Mouse (Mus musculus) large intestine, adult 2 months (tissue): ENCODE data around the gene Ap4m1. TPM values are rescaled to one million over a fixed set of nuclear protein-coding genes. Genes with fewer than 3 reads are reported as not detected.

Experiments
- DNase-seq: peaks from one replicate; pipeline ENCODE4 v3.0.0-alpha.2; 2012; ENCODE audit warnings: low read depth, low spot score
- WGBS: fragments of 180-500 bp; shearing (Covaris S2); methylation state at CpG from one replicate; pipeline ENCODE4 v1.1.7; 2018; 5-methylcytosine and 5-hydroxymethylcytosine counted together
- polyA plus RNA-seq: library from polyadenylated mRNA; depleted of rRNA; stranded (reverse); fragments of >200 nt; gene quantifications from 2 replicates; pipeline ENCODE4 v1.2.3, GENCODE M21; 2012; rRNA removed

Gene Ap4m1
- 22.3 and 34.3 TPM in 2 replicates for polyA plus RNA-seq

DNA sequence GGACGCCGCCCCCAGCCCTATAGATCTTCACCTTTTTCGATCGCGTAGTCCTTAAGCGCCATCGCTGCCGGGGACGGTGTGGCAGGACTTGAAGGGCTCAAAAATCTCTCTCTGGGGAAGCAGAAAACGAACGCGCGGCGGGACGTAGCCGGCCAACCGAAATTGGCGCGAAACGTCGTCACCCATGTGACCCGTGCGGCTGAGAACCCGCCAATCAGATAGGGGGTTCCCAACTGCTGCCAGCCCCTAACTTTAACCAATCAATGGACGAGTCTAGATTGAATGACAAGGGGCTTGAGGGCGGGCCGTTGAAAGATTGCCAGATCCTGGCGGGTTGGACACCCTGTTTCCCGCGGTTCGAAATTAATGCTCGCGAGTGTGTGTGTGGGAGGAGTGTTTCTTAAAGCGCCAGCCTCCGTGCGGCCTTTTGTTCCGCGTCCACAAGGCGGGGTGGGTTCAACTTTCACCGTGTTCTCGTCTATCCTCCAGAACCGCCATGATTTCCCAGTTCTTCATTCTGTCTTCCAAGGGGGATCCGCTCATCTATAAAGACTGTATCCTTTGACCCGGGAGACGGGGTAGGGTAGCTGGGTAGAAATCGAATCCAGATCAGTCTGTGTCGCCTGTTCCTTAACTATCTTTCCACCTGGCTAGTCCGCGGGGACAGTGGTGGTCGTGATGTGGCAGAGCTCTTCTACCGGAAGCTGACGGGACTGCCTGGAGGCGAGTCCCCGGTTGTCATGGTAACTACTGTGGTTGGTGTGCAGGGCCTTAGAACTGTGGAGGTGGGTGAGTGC lies at the start of gene Ap4m1, which contains the start of gene Mcm7:
Ap4m1 (plus strand) TSS at position 308 of the 797 bp plus-strand sequence.
Mcm7 (minus strand) TSS at position 728 of the 797 bp plus-strand sequence.
- peak; percentile 98 for DNase-seq
- WGBS, result under 1% methylated on average over 54 of the region's 54 CpGs

DNA sequence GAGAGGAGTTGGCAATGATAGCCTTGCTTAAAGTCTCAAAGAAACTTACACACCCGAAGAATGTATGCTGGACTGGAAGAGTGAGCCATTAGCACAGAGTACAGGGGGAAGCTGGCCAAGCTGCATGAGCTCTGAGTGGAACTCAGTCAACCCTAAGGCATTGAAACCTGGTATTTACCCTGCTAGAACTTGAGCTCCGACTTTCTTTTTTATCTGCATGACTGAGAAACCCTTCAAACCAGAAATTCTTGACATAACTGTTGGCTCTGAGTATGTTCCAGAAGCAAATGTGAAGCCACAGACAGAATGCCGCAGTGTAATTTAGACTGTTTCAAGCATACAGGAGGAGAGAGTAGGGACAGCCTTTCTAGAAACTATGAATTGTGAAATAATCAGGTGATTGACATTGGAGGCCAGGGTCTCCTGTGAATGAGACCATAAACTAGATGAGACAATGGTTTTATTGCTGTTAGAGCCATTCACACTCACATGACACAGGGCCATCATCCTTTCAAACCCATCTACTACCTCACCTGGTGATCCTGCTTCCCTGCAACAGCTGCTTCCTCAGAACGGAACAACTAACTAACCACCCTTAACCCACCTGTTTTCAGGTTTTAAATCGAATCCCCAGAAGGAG lies 39.3 kb upstream of the Ap4m1 start:
- 64% methylated on average over 5 of the region's 5 CpGs for WGBS
- no peak for DNase-seq

DNA sequence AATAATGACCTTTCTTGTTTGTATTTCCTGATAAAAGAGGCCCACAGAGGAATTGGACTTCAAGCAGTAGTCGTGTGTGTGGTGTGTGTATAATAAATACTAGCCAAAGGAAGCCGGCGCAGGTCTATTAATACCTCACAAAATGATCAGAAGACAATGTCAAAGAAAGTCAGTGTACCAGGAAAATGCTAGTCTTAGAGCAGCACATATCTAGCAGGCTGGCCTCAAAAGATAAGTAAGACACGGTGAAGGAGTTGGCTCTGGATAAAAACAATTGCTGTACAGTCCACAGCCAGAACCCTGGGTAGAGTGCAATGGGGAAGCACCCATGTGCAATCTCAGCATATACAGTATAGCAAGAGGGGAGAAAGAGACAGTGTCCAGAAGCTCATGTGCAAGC lies 34.5 kb upstream of the Ap4m1 start:
- 58% methylated on average over 4 of the region's 4 CpGs for WGBS
- DNase-seq, result no peak

DNA sequence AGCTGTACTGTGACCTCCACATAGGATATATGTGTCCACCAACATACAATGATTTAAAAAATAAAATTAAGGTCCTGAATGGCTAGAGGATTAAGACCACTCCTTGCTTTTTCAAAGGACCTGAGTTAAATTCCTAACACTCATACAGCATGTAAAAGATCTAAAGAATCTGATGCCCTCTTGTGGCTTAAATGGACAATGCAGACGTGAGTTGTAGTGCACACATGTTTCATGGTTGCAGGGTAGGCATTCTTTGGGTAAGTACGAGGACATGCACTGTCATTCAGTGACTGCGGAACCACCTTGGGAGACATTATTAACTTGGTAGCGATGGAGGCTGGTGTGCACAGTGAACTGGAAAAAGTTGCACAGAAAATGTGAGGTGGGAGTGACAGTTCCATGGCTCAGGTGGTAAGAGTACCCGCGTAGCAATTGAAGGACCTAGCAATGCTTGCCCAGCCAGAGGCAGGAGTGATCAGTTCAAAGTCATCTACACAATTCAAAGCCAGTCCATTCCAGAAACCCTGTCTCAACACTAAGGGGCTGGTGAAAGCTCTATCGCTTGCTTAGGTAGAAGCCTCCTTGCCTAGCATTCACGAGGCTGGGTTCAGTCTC lies 33.8 kb upstream of the Ap4m1 start:
- no peak for DNase-seq
- WGBS, result 49% methylated on average over 8 of the region's 8 CpGs

DNA sequence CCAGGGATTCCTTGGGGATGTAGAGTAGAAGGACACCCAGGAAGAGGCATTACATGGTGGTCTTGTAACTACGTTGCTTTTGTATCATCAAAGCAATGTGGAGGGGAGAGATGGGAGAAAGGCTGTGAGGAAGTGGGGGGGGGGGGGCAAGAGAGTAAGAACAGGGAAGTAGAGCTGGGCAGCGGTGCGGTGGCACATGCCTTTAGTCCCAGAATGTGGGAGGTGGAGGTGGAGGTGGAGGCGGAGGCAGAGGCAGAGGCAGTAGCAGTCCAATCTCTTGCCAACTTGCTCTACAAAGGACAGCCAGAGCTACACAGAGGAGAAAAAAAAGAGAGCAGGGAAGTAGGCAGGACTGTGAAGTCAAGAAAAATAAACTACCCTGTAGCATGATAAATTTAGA lies 33.2 kb upstream of the Ap4m1 start:
- WGBS, result 64% methylated on average over 4 of the region's 4 CpGs

DNA sequence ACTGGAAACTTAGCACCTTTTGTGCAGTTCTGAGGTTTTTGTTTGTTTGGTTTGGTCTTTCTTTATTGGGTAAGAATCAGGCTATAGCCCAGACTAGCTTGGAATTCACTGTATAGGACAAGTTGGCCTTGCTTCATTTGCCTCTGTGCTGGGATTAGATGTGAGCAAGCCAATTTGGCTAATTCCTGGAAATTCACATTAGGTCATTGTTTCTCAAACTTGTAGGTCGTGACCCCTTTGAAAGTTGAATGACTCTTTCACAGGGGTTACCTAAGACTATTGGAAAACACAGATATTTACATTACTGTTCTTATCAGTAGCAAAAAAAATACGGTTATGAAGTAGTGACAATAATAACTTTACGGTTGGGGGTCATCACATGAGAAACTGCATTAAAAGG lies 17.4 kb upstream of the Ap4m1 start:
- WGBS, result 44% methylated on average over 3 of the region's 3 CpGs
- DNase-seq, result no peak

More for the DNA sequence above, 33.2 kb upstream of the Ap4m1 start:
- no peak for DNase-seq

DNA sequence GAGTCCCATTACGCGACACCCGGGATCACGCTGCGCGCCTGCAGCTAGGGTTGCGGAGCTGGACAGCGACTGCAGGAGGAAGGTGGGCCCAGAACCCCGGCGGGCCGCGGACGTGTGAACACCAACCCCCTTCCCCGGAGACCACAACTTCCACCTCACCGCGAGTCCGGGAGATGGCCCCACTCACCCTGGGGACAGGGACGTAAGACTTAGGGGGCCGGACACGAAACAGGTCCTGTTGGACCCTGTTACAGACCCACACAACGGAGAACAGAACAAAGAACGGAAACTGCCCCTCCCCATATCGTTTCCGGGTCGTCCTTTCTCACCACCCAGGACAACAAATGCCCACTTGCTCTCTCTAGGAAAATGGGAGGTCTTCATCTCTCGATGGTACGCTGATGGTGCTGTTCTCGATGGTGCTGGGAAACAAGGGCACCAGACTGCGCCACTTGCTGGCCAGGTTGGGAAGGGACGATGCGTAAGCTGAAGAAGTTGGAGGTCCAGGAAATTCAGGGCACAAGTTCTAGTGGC lies 16.3 kb upstream of the Ap4m1 start, which contains the start of gene Zfp113:
Zfp113 (minus strand) TSS at position 302 of the 534 bp plus-strand sequence.
- DNase-seq, result peak; percentile 93
- under 1% methylated on average over 31 of the region's 31 CpGs for WGBS

DNA sequence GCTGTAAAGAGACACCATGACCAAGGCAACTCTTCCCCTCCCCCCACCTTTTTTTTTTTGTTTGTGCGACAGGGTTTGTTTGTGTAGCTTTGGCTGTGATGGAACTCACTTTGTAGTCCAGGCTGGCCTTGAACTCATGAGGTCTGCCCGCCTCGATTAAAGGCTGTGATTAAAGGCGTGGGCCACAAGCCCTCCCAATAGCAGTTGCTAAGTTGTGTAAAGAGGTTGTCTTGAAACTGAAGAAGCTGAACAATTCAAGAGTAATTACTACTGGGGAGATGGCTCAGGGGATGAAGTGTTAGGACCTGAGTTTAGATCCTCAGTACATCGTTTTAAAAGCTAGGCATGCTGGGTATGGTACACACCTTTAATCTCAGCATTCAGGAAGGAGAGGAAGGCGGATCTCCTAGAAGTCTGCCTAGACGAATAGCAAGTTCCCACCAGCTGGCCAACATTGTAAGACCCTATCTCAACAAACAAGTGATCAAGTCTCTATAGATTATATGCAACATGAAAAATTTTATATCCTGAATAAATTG lies 11.5 kb upstream of the Ap4m1 start:
- 53% methylated on average over 7 of the region's 7 CpGs for WGBS
- no peak for DNase-seq

DNA sequence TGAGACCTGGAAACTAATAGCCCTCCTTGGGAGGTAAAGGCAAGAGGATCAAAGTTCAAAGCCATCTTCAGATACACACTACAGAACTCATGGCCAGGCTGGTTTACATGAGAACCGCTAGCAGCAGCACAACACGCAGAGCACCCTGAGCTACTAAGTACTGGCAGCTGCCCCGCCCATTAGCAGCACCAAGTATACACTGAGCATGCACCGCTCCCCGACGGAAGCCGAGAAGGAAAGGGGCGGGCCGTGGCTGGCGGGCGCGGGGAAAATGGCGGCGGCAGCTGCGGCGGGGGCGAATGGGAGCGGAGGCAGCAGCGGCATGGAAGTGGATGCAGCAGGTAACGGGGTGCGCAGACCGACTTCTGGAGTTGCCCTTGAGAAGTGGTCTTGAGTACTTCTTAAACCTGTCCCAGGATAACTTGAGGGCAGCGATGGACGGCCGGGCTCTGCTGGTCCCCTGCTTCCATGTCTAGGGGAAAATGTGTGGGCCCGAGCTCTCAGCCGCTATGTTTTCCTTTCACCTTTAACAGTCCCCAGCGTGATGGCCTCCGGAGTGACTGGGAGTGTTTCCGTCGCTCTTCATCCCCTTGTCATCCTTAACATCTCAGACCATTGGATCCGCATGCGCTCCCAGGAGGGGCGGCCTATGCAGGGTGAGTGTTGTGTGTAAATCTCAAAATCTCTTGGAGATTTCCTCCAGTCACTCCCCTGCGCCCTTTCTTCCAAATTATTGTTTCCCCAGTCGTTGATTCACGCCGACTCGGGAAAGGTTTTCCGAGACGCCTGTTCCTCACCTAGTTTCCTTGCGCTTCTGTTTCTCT lies 10.7 kb upstream of the Ap4m1 start, which contains the start of gene Cops6:
Cops6 (plus strand) TSS at position 230 of the 824 bp plus-strand sequence.
- peak; percentile 73 for DNase-seq
- WGBS, result under 1% methylated on average over 42 of the region's 42 CpGs

DNA sequence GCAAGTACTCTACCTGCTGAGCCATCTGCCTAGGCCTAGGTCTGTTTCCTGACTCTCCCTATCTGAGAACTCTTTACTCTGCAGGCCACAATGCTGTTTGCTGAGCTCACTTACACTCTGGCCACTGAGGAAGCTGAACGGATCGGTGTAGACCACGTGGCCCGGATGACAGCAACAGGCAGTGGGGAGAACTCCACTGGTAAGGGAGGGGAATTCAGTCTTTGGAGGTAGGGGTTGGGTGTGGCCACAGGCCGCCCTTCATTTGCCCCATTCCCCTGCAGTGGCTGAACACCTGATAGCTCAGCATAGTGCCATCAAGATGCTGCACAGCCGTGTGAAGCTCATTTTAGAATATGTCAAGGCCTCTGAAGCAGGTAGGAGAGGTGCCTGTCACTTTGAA lies 8.8 kb upstream of the Ap4m1 start:
- WGBS, result 59% methylated on average over 6 of the region's 6 CpGs
- no peak for DNase-seq

DNA sequence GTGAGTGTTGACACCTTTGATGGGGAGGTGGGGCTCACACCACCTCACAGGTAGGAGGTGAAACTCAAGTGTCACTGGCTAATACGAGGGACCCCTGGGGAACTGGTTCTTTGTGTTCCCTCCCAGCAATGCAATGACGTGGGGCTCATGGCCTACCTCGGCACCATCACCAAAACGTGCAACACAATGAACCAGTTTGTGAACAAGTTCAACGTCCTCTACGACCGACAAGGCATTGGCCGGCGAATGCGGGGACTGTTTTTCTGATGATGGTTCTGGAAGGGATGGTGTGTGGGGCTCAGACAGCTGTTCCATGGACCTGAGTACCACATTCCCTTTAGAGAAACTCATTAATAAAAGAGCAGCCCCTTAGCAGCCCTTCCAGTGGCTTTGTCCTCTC lies 8.2 kb upstream of the Ap4m1 start:
- DNase-seq, result no peak
- WGBS, result 65% methylated on average over 10 of the region's 10 CpGs

DNA sequence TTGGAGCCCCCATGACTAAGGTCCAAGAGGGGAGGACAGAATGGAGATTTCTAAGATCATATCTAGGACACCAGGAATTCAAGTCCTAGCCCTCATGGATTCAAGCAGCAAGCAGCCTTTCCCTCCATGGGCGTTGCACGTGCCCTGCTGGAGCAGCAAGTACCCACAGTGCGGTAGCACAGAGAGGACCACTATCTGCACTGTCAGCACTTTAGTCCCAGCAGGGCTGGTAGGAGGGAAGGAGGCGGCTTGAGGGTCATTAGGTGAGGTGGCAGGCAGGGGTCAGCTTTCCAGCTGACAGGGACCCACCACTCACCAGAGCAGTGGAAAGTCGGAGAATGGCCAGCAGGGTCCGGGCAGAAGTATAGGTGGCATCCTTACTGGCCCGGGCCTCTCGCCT lies 6.2 kb upstream of the Ap4m1 start:
- DNase-seq, result no peak
- 87% methylated on average over 8 of the region's 8 CpGs for WGBS

DNA sequence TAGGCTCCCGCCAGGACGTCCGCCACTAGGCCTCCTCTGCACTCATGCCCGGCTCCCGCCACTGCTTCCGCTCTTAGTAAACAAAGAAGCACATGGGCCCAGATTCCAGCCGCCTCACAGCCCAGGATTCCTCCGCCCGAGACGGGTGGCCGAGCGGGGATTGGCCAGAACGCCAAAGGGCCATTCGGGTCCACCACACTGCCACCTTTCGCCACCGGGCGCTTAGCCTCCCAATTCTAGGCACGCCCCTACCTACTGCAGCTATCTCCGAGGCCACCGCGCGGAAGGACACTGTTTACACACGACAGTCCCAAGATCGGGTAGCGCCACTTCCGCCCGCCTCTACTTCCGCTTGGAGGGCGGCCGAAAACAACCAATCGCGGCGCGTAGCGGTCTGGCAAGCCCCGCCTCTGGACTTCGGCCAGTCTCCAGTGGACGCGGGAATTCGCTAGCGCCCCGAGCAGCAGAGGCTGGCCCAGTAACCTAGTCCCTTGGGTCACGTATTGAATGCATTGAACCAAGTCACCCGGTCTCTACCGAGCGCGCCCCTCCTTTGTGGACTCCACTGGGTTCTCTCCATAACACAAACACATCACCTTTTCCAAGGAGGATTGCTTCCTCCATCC lies 753 bp upstream of the Ap4m1 start:
- peak; percentile 88 for DNase-seq
- under 1% methylated on average over 47 of the region's 47 CpGs for WGBS

DNA sequence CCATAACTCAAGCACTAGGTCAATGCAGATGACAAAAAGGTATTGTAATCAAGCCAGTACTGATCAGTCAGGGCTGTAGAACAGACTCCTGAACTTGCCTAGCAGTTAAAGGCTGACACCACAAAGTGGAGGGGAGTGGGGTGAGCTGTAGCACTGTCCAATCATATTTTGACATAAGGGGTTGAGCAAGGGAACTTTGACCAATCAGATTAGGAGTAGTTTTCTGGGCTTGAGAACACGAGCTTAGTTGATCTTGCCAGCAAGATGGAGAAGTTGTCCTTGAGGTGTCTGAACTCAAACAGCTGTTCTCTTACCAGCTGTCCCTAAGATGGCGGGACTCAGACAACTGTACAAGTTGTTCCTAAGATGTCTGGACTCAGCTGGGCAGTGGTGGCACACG lies 1.4 kb downstream of the Ap4m1 start:
- no peak for DNase-seq
- 68% methylated on average over 3 of the region's 3 CpGs for WGBS

DNA sequence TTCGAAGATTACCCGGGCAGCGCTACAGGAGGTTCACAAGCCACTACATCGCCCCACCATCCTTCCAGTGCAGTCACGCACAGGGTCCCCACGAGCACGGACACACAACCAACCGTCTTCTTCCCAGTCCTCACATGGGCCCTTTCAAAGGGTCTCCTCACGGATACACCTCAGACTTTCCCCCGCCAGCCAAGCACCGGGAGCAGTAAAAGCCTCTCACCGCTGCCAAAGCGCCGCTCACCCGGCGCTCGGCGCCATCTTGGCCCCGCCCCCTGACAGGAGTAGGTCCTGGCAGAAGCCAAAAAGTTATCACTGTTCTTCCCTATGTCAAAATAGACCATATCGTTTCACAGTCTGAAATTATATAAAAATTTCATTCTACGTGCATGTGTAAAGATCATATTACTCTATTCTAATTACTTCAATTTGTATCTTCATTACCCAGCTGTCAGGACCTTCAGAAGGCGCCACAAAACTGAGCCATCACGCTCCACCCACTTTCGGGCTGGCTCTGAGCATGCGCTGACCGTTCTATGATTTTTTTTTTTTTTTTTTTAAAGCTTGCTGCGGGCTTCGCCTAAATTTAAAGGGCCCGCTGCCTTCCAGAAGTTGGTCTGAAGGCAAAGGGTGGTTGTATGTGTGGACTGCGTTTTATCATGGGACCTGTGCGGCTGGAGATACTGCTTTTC lies 15.3 kb downstream of the Ap4m1 start, which contains the start of the genes Taf6 and Cnpy4:
Taf6 (minus strand) TSS at position 502 of the 689 bp plus-strand sequence.
Cnpy4 (plus strand) TSS at position 536 of the 689 bp plus-strand sequence.
- DNase-seq, result peak; percentile 64
- under 1% methylated on average over 31 of the region's 31 CpGs for WGBS

DNA sequence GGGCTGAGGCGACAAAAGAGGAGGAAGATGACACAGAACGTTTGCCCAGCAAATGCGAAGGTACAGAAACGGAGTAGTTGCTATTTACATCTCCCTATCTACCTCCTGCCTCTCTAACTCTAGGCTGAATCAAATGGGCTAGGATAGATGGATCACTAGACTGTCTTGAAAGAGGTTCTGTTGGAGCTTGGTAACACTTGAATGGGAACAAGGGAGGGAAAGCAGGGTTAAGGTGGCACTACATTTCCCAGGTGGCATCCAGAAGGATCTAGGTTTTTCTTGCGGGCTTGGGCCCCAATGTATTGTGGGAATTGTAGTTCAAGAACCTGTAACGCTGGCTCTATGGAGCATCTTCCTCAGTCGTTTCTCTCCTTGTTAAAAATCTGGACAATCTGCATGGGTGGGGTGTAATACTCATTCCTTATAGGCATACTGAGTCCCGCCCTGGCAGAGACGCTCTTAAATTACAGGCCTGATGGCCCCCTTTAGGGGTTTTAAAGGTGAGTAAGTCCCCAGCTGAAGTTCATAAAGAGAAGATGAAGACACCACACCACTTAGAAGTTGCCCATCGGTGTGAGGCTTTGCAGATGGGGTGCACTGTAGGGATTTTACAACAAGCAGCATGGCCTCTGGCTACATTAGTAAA lies 16.0 kb downstream of the Ap4m1 start:
- DNase-seq, result peak; percentile 58

More for the DNA sequence above, 16.0 kb downstream of the Ap4m1 start:
- WGBS, result under 1% methylated on average over 10 of the region's 10 CpGs
